Mouse (Mus musculus): ENCODE measurements around the gene Ece1. TPM values are rescaled to one million over a fixed set of nuclear protein-coding genes. Genes with fewer than 3 reads are reported as not detected.
A peak's percentile ranks its signal among the peaks of the same experiment; 100 is the strongest.

The Ece1 gene
- polyA plus RNA-seq, 2 experiments, result 42.4 to 45.7 TPM

DNA sequence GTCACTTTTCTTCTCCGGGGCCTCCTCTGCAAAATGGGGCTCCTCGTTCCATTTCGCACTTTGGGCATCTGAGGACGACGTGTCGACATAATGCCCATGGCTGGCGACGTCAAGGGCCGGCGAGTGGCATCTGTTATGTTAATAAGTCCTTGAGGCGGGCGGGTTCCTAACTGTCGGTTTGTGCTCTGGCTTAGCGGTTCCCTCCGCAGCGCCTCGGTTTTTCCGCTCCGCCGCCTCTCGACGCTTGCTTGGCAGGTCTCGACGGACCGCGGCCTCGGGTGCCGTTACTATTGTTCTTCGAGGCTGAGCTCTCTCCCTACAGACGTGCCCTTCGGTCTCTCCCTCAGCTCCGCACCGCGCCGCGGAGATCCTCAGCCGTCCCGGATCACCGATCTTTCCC is 130.9 kb downstream of the Ece1 start, which contains the start of gene Eif4g3:
TSS of gene Eif4g3 (plus strand) at position 133 of the 400 bp plus-strand sequence.
- no peaks in the 10 kb centered on the region for H3K27me3 ChIP-seq (ENCODE audit: control insufficient read depth, insufficient read depth, low read length)
- H3K4me3 ChIP-seq (replicated peaks; ENCODE audit: low read length), result peak within 1 kb of the TSS; percentile 99
- peak within 1 kb of the TSS; percentile 95 for H3K27ac ChIP-seq (replicated peaks; ENCODE audit: low read depth, low read length)
- no peak for TF ChIP-seq POLR2A (IDR thresholded peaks at IDR 0.05; ENCODE audit: borderline replicate concordance, extremely low read depth, insufficient read depth, insufficient read length)
- H3K9ac ChIP-seq (ENCODE audit: low read depth, low read length, severe bottlenecking), result peak within 1 kb of the TSS; percentile 99
- peak within 1 kb of the TSS; percentile 56 for H3K4me2 ChIP-seq (replicated peaks; ENCODE audit: low read depth, low read length, severe bottlenecking)
- H3K4me1 ChIP-seq (ENCODE audit: control insufficient read depth, insufficient read depth, low read length), result peaks cover 19% of the 10 kb centered on the region
- ATAC-seq (ENCODE audit: low FRiP score, low read depth), result peak; percentile 43
- no peaks in the 10 kb centered on the region for H3K9me3 ChIP-seq (ENCODE audit: control insufficient read depth, low read length)
- DNase-seq (ENCODE audit: low spot score), result no peak
- WGBS, result 2% methylated on average over 39 of the region's 39 CpGs
- peaks cover 11% of the 10 kb centered on the region for H3K36me3 ChIP-seq (ENCODE audit: control insufficient read depth, insufficient read depth, low read length)

DNA sequence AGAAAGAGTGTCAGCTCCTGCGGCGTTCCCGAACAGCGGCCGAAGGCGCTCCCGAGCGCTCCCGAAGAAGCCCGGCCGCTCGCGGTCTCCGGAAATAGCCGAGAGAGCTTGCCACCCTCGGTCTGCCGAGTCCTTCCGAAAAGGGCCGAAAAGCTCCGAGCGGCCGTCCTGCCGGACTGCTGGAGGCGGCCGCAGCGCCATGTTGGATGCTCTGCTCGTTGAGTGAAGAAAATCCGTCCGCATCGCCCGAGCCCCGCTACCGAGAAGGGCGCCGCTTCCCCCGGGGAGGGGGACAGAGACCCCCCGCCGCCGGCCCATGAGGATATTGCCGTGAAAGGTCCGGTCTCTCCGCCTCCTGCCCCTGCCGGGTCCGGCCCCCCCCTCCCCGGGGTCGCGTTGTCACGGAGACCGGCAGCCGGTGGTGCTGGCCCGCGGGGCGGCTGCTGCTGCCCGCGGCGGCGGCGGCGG is 131.3 kb downstream of the Ece1 start:
- peak overlapping the region; percentile 95 for H3K27ac ChIP-seq (replicated peaks; ENCODE audit: low read depth, low read length)
- ATAC-seq (ENCODE audit: low FRiP score, low read depth), result peak; percentile 94
- no peaks in the 10 kb centered on the region for H3K27me3 ChIP-seq (ENCODE audit: control insufficient read depth, insufficient read depth, low read length)
- H3K4me2 ChIP-seq (replicated peaks; ENCODE audit: low read depth, low read length, severe bottlenecking), result peak overlapping the region; percentile 56
- DNase-seq (ENCODE audit: low spot score), result peak; percentile 97
- H3K4me3 ChIP-seq (replicated peaks; ENCODE audit: low read length), result peak overlapping the region; percentile 99
- peaks cover 19% of the 10 kb centered on the region for H3K4me1 ChIP-seq (ENCODE audit: control insufficient read depth, insufficient read depth, low read length)
- peak overlapping the region; percentile 99 for H3K9ac ChIP-seq (ENCODE audit: low read depth, low read length, severe bottlenecking)
- H3K36me3 ChIP-seq (ENCODE audit: control insufficient read depth, insufficient read depth, low read length), result peaks cover 15% of the 10 kb centered on the region
- WGBS, result under 1% methylated on average over 38 of the region's 59 CpGs
- peak; percentile 97 for TF ChIP-seq POLR2A (IDR thresholded peaks at IDR 0.05; ENCODE audit: borderline replicate concordance, extremely low read depth, insufficient read depth, insufficient read length)
- no peaks in the 10 kb centered on the region for H3K9me3 ChIP-seq (ENCODE audit: control insufficient read depth, low read length)

DNA sequence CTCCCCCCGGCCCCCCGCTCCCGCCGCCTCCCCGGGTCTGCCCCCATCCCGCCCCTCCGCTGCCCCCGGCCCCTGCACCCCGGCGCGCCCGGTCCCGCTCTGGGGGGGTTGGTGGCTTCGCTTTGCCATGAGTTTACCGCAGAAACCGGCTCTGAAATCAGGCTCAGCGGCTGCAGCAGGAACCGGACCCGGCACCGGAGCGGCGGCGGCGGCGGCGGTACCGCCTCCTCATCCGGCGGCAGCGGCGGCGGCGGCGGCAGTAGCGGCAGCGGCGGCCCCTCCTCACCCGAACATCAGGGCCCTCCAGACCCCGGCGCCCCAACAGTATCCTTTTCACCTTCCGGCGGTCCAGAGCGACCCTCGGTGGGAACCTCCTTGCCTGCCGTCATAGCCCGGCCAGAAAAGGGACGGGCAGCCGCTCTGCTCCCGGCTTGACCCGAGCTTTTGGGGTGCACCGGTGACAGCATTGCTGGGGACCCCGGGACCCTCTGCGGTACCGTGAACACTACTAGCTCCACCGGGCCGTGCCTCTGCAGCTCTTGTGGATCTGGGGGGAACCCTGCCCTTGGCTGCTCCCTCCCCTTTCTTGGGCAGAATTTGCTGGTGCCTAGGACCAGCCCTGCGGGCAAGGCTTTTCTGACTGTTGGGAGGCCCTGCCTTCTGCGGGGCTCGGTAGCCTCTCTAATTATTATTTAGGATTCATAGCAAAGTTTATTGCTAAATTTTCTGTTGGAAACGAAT is 132.0 kb downstream of the Ece1 start:
- DNase-seq (ENCODE audit: low spot score) (no peak), ATAC-seq (ENCODE audit: low FRiP score, low read depth) (0 out of 2 replicates have a peak, but pooled peaks have one; percentile 11)
- H3K27ac ChIP-seq (replicated peaks; ENCODE audit: low read depth, low read length), result peak overlapping the region; percentile 95

DNA sequence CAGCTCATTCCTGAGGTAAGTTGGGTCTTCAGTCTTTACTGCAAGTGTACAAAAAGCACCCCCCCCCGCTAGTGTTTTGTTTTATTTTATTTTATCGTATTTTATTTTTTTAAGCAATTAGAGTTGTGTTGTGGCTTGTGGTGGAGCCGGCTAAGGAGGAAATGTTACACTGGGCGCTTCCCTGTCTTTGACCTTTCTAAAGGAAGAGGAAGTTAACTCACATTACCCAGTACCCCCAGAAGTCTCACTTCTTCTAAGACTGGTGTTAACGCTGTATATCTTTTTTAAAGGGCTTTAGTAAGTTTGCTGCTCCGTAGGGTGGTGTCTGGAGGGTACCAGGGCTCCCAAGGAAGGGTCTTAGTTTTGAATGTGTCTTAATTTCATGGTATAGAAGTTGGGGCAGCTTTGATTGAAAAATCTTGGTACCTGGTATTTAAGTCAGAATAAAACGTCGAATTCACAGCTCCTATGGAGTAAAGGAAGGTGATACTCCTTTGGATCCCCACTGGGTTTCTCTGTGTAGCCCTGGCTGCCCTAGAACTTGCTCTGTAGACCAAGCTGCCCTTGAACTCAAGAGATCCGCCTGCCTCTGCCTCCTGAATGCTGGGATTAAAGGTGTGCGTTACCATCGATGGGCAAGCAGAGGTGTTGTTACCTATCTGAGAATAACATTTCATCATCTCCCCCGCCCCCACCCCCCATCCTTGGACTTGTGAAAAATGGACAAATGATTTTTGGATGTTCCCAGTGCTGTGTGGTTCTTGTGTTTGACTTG is 132.7 kb downstream of the Ece1 start:
- Histone ChIP-seq H3K4me1 (ENCODE audit: control insufficient read depth, insufficient read depth, low read length) (peaks cover 19% of the 10 kb centered on the region), H3K27me3 (ENCODE audit: control insufficient read depth, insufficient read depth, low read length) (no peaks in the 10 kb centered on the region), H3K9ac (ENCODE audit: low read depth, low read length, severe bottlenecking) (peak overlapping the region; percentile 99), H3K4me3 (replicated peaks; ENCODE audit: low read length) (peak overlapping the region; percentile 99), H3K4me2 (replicated peaks; ENCODE audit: low read depth, low read length, severe bottlenecking) (peak overlapping the region; percentile 56), H3K9me3 (ENCODE audit: control insufficient read depth, low read length) (no peaks in the 10 kb centered on the region), H3K36me3 (ENCODE audit: control insufficient read depth, insufficient read depth, low read length) (peaks cover 29% of the 10 kb centered on the region), H3K27ac (replicated peaks; ENCODE audit: low read depth, low read length) (peak overlapping the region; percentile 95; the same call in 1 of the 2 replicates)
- DNase-seq (ENCODE audit: low spot score) (no peak), ATAC-seq (ENCODE audit: low FRiP score, low read depth) (no peak)
- TF ChIP-seq POLR2A (IDR thresholded peaks at IDR 0.05; ENCODE audit: borderline replicate concordance, extremely low read depth, insufficient read depth, insufficient read length), result no peak
- 41% methylated on average over 12 of the region's 12 CpGs for WGBS

More for the DNA sequence above, 132.0 kb downstream of the Ece1 start:
- Histone ChIP-seq H3K36me3 (ENCODE audit: control insufficient read depth, insufficient read depth, low read length) (peaks cover 22% of the 10 kb centered on the region), H3K4me2 (replicated peaks; ENCODE audit: low read depth, low read length, severe bottlenecking) (peak overlapping the region; percentile 56), H3K9me3 (ENCODE audit: control insufficient read depth, low read length) (no peaks in the 10 kb centered on the region), H3K4me1 (ENCODE audit: control insufficient read depth, insufficient read depth, low read length) (peaks cover 19% of the 10 kb centered on the region), H3K27me3 (ENCODE audit: control insufficient read depth, insufficient read depth, low read length) (no peaks in the 10 kb centered on the region), H3K4me3 (replicated peaks; ENCODE audit: low read length) (peak overlapping the region; percentile 99), H3K9ac (ENCODE audit: low read depth, low read length, severe bottlenecking) (peak overlapping the region; percentile 99)
- under 1% methylated on average over 30 of the region's 60 CpGs for WGBS
- no peak for TF ChIP-seq POLR2A (IDR thresholded peaks at IDR 0.05; ENCODE audit: borderline replicate concordance, extremely low read depth, insufficient read depth, insufficient read length)

DNA sequence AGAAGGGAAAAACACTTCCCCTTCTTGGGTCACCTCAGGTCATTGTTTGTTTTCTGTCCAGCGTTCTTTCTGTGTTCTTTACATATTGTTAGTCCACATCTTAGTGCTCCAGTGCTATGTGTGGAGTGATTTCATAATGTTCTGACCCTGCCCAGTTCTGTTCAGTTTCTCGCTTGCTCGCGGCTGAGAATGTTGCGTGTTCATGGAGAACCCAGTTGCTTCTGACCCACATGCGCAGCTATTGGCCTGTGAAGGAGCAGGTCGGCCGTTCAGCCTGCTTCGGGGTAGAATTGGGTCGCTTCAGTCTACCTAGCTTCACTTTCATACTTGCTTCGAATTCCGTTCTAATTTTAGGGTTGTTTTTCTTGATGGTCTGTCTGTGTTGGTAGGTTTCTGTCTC is 133.4 kb downstream of the Ece1 start:
- Histone ChIP-seq H3K36me3 (ENCODE audit: control insufficient read depth, insufficient read depth, low read length) (peaks cover 30% of the 10 kb centered on the region), H3K4me1 (ENCODE audit: control insufficient read depth, insufficient read depth, low read length) (peaks cover 20% of the 10 kb centered on the region), H3K27me3 (ENCODE audit: control insufficient read depth, insufficient read depth, low read length) (no peaks in the 10 kb centered on the region), H3K9ac (ENCODE audit: low read depth, low read length, severe bottlenecking) (0 out of 2 replicates have a peak overlapping the region, but pooled peaks have one; percentile 37), H3K4me3 (replicated peaks; ENCODE audit: low read length) (peak overlapping the region; percentile 99), H3K9me3 (ENCODE audit: control insufficient read depth, low read length) (no peaks in the 10 kb centered on the region), H3K27ac (replicated peaks; ENCODE audit: low read depth, low read length) (no peak overlapping the region), H3K4me2 (replicated peaks; ENCODE audit: low read depth, low read length, severe bottlenecking) (peak overlapping the region; percentile 56)
- ATAC-seq (ENCODE audit: low FRiP score, low read depth) (no peak), DNase-seq (ENCODE audit: low spot score) (no peak)
- TF ChIP-seq POLR2A (IDR thresholded peaks at IDR 0.05; ENCODE audit: borderline replicate concordance, extremely low read depth, insufficient read depth, insufficient read length), result no peak
- WGBS, result 76% methylated on average over 12 of the region's 12 CpGs
